Mouse (Mus musculus) NIH3T3 (cell line): ENCODE results near the gene Kpnb1.
"Not testable (repeated sequence)": the region's sequence is repeated elsewhere in the genome, so short reads cannot be mapped to it uniquely, and the experiment has no call there.

Experiments used
- DNase-seq: peaks from one replicate; pipeline ENCODE4 v3.0.0-alpha.2; 2012; ENCODE audit warnings: low read depth

Gene Kpnb1

GRCm38 (mm10) chr11:97187764-97188642 lies at the start of gene Kpnb1:
TSS of gene Kpnb1 (minus strand) at chr11:97187881.
- peak; percentile 99 for DNase-seq

- DNase-seq = no peak
These were observed 44.8 kb upstream of the Kpnb1 start for GRCm38 (mm10) chr11:97232436-97232835.

GRCm38 (mm10) chr11:97229396-97229795 lies 41.7 kb upstream of the Kpnb1 start:
- no peak for DNase-seq

GRCm38 (mm10) chr11:97228985-97229384 lies 41.3 kb upstream of the Kpnb1 start:
- DNase-seq = no peak

- DNase-seq = no peak
These were observed 38.5 kb upstream of the Kpnb1 start for GRCm38 (mm10) chr11:97226131-97226530.

- no peak for DNase-seq
These were observed 35.8 kb upstream of the Kpnb1 start for GRCm38 (mm10) chr11:97223485-97223884.

GRCm38 (mm10) chr11:97221611-97222010 lies 33.9 kb upstream of the Kpnb1 start:
- DNase-seq = no peak

GRCm38 (mm10) chr11:97220211-97220610 lies 32.5 kb upstream of the Kpnb1 start:
- DNase-seq = no peak

- no peak for DNase-seq
These were observed 26.7 kb upstream of the Kpnb1 start for GRCm38 (mm10) chr11:97214411-97214810.

GRCm38 (mm10) chr11:97210728-97211400 lies 23.2 kb upstream of the Kpnb1 start:
- no peak for DNase-seq

GRCm38 (mm10) chr11:97207011-97207422 lies 19.3 kb upstream of the Kpnb1 start:
- peak; percentile 86 for DNase-seq

- no peak for DNase-seq
These were observed 11.8 kb upstream of the Kpnb1 start for GRCm38 (mm10) chr11:97199519-97199918.

- peak; percentile 60 for DNase-seq
These were observed 10.9 kb upstream of the Kpnb1 start for GRCm38 (mm10) chr11:97198601-97199000.

- DNase-seq = no peak
These were observed 9.3 kb upstream of the Kpnb1 start for GRCm38 (mm10) chr11:97197021-97197420.

- no peak for DNase-seq
These were observed 8.9 kb upstream of the Kpnb1 start for GRCm38 (mm10) chr11:97196541-97196940.

- DNase-seq = no peak
These were observed 4.9 kb upstream of the Kpnb1 start for GRCm38 (mm10) chr11:97192621-97192951.

- DNase-seq = peak; percentile 74
These were observed 4.4 kb upstream of the Kpnb1 start for GRCm38 (mm10) chr11:97191915-97192620.

- DNase-seq = no peak
These were observed 3.3 kb upstream of the Kpnb1 start for GRCm38 (mm10) chr11:97190992-97191391.

- DNase-seq = not testable (repeated sequence)
These were observed 2.0 kb upstream of the Kpnb1 start for GRCm38 (mm10) chr11:97189645-97190044.

- DNase-seq = peak; percentile 33
These were observed 1.6 kb upstream of the Kpnb1 start for GRCm38 (mm10) chr11:97189231-97189630.

- DNase-seq = no peak
These were observed 918 bp upstream of the Kpnb1 start for GRCm38 (mm10) chr11:97188643-97188955.

- DNase-seq = peak; percentile 98
These were observed 526 bp downstream of the Kpnb1 start for GRCm38 (mm10) chr11:97186947-97187763.
